Mouse (Mus musculus) intestine, embryonic 14.5 days (tissue): ENCODE data around the gene Catspere2. TPM values are rescaled to one million over a fixed set of nuclear protein-coding genes. Genes with fewer than 3 reads are reported as not detected.
"Not testable (repeated sequence)": the region's sequence is repeated elsewhere in the genome, so short reads cannot be mapped to it uniquely, and the experiment has no call there.

Experiments used
- ATAC-seq: fragments of 200-750 bp; cut with Nextera tagmentation; replicated peaks from 2 replicates; pipeline ENCODE4 v1.8.0; 2017; ENCODE audit warnings: low read depth, moderate number of reproducible peaks, moderate TSS enrichment, moderate library complexity; ENCODE audit not compliant: low FRiP score, low TSS enrichment
- DNase-seq: peaks from one replicate; pipeline ENCODE4 v3.0.0-alpha.2; 2018; ENCODE audit warnings: low spot score
- H3K27ac ChIP-seq: fragments of 300-500 bp; sonication (generic); 2 replicates; pipeline ENCODE4 v1.5.1; 2014; ENCODE audit warnings: low read depth, mild to moderate bottlenecking, control low read depth
- H3K27me3 ChIP-seq: fragments of 300-500 bp; sonication (generic); replicated peaks from 2 replicates; pipeline ENCODE4 v1.6.1; 2014; ENCODE audit warnings: low read length, control low read depth; ENCODE audit not compliant: control insufficient read depth, insufficient read depth
- H3K36me3 ChIP-seq: fragments of 300-500 bp; sonication (generic); 2 replicates; pipeline ENCODE4 v1.6.1; 2014; ENCODE audit warnings: low read length, control low read depth; ENCODE audit not compliant: control insufficient read depth, insufficient read depth
- H3K4me1 ChIP-seq: fragments of 300-500 bp; sonication (generic); replicated peaks from 2 replicates; pipeline ENCODE4 v1.6.1; 2014; ENCODE audit warnings: low read length, control low read depth, mixed read lengths; ENCODE audit not compliant: control insufficient read depth, insufficient read depth
- H3K4me2 ChIP-seq: fragments of 300-500 bp; sonication (generic); 2 replicates; pipeline ENCODE4 v1.6.1; 2014; ENCODE audit warnings: low read length
- H3K4me3 ChIP-seq: fragments of 300-500 bp; sonication (generic); 2 replicates; pipeline ENCODE4 v1.5.1; 2014; ENCODE audit warnings: low read depth, low read length, control low read depth, mixed read lengths
- H3K9ac ChIP-seq: fragments of 300-500 bp; sonication (generic); 2 replicates; pipeline ENCODE4 v1.6.1; 2014; ENCODE audit warnings: mild to moderate bottlenecking, low read length
- H3K9me3 ChIP-seq: fragments of 300-500 bp; sonication (generic); 2 replicates; pipeline ENCODE4 v1.6.1; 2016; ENCODE audit warnings: low read length, control low read depth; ENCODE audit not compliant: control insufficient read depth
- WGBS: fragments of 180-500 bp; shearing (Covaris S2); extraction: QIAGEN DNeasy Blood & Tissue Kit; methylation state at CpG from one replicate; pipeline ENCODE4 v1.1.7; 2014; 5-methylcytosine and 5-hydroxymethylcytosine counted together
- polyA plus RNA-seq: library from polyadenylated mRNA; unstranded; fragments of >200 nt; fragmentation: Nextera tagmentation; extraction: Ambion mirVana; gene quantifications from 2 replicates; pipeline ENCODE4 v1.2.1, GENCODE M21; 2014

Catspere2 gene
- polyA plus RNA-seq = 0.14 and 0.23 TPM in 2 replicates

- not testable (repeated sequence) for H3K9me3 ChIP-seq, H3K4me1 ChIP-seq, H3K36me3 ChIP-seq, H3K27ac ChIP-seq, H3K27me3 ChIP-seq
- peak; percentile 98 for ATAC-seq
- WGBS = under 1% methylated on average over 17 of the region's 21 CpGs
- Histone ChIP-seq H3K9ac (peak within 1 kb of the TSS; percentile 30; the same call in 1 of the 2 replicates), H3K4me2 (peak within 1 kb of the TSS; percentile 41), H3K4me3 (peak within 1 kb of the TSS; percentile 52)
- DNase-seq = peak; percentile 92
These were observed at the start of gene Catspere2 for GRCm38 (mm10) chr1:177983024-177983450. Gene Catspere2, plus strand, starts transcription at chr1:177983423.

DNA sequence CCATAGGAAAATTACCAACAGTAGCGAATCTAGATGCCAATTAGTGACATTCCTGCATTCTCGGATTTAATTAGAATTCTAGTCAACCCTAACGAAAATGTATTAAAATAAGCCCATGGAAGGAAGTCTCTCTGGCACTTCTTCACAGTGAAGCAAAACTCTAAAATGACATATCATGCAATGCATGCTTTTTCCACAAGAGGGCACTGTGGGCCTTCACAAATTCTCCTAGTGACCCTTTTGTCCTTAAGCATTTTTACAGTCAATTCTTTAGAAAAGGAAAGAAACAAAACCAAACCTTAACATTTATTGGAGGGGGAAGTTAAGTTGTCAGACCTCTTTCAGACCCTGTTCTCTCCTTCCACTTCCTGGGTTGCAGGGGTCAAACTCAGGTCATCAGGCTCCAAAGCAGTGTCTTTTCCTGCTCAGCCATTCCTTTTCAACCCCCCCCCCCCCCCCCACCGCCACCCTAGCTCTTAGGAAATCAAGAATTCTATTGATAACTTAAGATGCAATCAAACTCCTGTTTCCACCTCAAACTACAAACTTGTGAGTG, 42.7 kb upstream of the Catspere2 start:
- not testable (repeated sequence) for H3K9ac ChIP-seq, ATAC-seq, H3K4me2 ChIP-seq, H3K9me3 ChIP-seq, H3K36me3 ChIP-seq, H3K27ac ChIP-seq, H3K27me3 ChIP-seq, DNase-seq, H3K4me3 ChIP-seq, H3K4me1 ChIP-seq
- 0% methylated on average over 2 of the region's 4 CpGs for WGBS

- H3K4me2 ChIP-seq = no peak overlapping the region
- no peak for DNase-seq
- no peak overlapping the region for H3K27ac ChIP-seq
- no peaks in the 10 kb centered on the region for H3K4me1 ChIP-seq
- H3K9ac ChIP-seq = no peak overlapping the region
- no peak for ATAC-seq
- no peaks in the 10 kb centered on the region for H3K9me3 ChIP-seq
- no peaks in the 10 kb centered on the region for H3K27me3 ChIP-seq
- 84% methylated on average over 1 of the region's 1 CpGs for WGBS
- no peaks in the 10 kb centered on the region for H3K36me3 ChIP-seq
- H3K4me3 ChIP-seq = no peak overlapping the region
These were observed 1.9 kb upstream of the Catspere2 start for GRCm38 (mm10) chr1:177981276-177981675.

DNA sequence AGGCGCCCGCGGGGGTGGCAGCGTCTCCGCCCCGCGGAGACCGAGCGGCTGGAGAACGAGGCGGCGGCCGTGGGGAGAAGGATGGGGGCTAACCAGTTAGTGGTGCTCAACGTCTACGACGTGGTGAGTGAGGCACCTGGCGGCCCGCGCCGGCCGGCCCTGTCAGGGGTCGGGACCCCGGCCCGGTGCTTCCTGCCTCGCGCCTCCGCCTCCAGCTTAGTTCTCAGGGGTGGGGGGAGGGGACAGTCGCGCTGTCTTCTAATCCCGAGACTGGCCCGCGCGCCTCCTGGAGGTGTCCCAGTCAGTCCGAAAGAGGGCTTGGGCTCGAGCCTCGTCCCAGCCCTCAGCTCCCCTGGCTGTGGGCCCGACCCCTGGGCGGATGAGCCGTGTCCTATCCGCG, 359 bp downstream of the Catspere2 start:
- peak overlapping the region; percentile 41 for H3K4me2 ChIP-seq
- H3K4me3 ChIP-seq = peak overlapping the region; percentile 52
- not testable (repeated sequence) for H3K4me1 ChIP-seq, DNase-seq, H3K27me3 ChIP-seq, H3K27ac ChIP-seq, H3K9me3 ChIP-seq, H3K36me3 ChIP-seq
- H3K9ac ChIP-seq = peak overlapping the region; percentile 30; the same call in 1 of the 2 replicates
- WGBS = under 1% methylated on average over 24 of the region's 41 CpGs
- peak; percentile 59 for ATAC-seq

DNA sequence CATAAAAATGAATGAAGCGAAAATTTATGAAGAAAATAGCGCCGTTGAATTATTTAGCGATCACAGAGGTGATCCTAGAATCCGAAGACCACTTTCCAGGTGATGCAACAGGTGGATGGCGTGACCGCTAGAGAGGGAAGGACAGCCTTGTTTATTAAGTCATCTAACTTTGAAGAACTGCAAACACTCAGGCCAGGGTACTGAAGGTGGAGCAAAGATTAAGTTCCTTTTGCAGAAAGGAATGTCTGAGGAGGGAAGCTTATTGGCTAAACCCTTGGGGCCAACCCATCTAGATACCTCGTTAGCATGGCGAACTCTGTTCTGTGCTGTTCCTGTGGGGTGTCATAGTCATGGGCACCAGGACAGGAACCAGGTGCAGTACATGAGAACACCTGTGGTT, 983 bp downstream of the Catspere2 start:
- no peaks in the 10 kb centered on the region for H3K36me3 ChIP-seq
- H3K4me1 ChIP-seq = no peaks in the 10 kb centered on the region
- 58% methylated on average over 9 of the region's 9 CpGs for WGBS
- no peak for DNase-seq
- no peaks in the 10 kb centered on the region for H3K9me3 ChIP-seq
- H3K4me3 ChIP-seq = peak overlapping the region; percentile 10; the same call in 1 of the 2 replicates
- no peak overlapping the region for H3K9ac ChIP-seq
- no peak for ATAC-seq
- H3K27me3 ChIP-seq = no peaks in the 10 kb centered on the region
- no peak overlapping the region for H3K27ac ChIP-seq
- H3K4me2 ChIP-seq = peak overlapping the region; percentile 41

DNA sequence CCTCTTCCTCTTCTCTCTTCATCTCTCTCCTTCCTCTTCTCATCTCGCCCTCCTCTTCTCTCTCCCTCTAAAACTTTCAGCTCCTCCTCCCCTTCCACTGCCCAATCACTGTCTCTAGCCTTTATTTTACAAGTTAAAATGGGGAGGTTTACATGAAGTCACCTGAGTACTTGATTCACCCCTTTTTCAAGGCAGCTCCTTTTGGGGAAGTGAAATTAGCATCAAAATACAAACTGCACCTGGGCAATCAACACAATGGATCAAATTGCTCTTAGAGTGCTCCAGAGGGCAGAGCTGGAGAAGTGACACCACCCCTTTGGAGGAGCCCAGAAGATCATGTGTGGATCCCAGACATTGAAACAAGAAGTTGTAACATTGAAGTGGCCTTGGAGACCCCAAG, 4.3 kb downstream of the Catspere2 start:
- not testable (repeated sequence) for ATAC-seq, H3K27ac ChIP-seq, H3K9me3 ChIP-seq, DNase-seq, H3K4me1 ChIP-seq, H3K4me3 ChIP-seq, H3K36me3 ChIP-seq, H3K27me3 ChIP-seq, H3K4me2 ChIP-seq, H3K9ac ChIP-seq
- WGBS = 88% methylated on average over 1 of the region's 1 CpGs

GRCm38 (mm10) chr1:178072798-178073197, 89.6 kb downstream of the Catspere2 start:
- not testable (repeated sequence) for H3K9ac ChIP-seq, H3K4me3 ChIP-seq, H3K4me2 ChIP-seq, H3K4me1 ChIP-seq, H3K27me3 ChIP-seq, DNase-seq, ATAC-seq, H3K27ac ChIP-seq, H3K36me3 ChIP-seq, H3K9me3 ChIP-seq
- WGBS = 59% methylated on average over 4 of the region's 4 CpGs

DNA sequence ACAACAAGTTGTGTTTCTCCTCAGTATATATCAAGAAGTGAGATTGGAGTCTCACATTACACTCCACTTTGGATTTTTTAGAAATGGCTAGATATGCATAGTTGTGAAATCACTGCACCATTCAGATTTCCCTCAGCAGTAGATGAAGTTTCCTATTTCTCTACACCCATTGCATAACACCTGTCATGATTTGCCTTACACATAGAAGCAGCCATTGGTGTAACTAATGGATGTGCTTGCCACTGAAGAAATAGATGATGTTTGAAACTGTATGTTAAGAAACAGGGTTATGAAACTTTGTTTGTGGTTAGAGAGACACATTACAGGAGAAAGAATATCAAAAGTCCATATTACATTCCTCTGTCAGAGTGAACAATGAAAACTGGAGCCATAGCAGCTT, 114.6 kb downstream of the Catspere2 start:
- not testable (repeated sequence) for H3K9me3 ChIP-seq, H3K36me3 ChIP-seq, ATAC-seq, H3K4me3 ChIP-seq, H3K9ac ChIP-seq, DNase-seq, H3K27ac ChIP-seq, H3K27me3 ChIP-seq, H3K4me1 ChIP-seq, H3K4me2 ChIP-seq

GRCm38 (mm10) chr1:178108514-178108913, 125.3 kb downstream of the Catspere2 start:
- not testable (repeated sequence) for H3K4me3 ChIP-seq, DNase-seq, H3K27ac ChIP-seq, ATAC-seq, H3K27me3 ChIP-seq, H3K36me3 ChIP-seq, H3K9me3 ChIP-seq, H3K4me1 ChIP-seq, H3K4me2 ChIP-seq, H3K9ac ChIP-seq
- WGBS = 72% methylated on average over 1 of the region's 1 CpGs
